Mouse (Mus musculus) lung, adult 18-20 months (tissue): Measurements from ENCODE around the gene Fam163a.
A peak's percentile ranks its signal among the peaks of the same experiment; 100 is the strongest.

Experiments used
- DNase-seq, 2 experiments: peaks; one replicate each; pipeline ENCODE4 v3.0.0; 2022; ENCODE audit warnings: mixed read lengths in 2 of 2

Fam163a gene

DNA sequence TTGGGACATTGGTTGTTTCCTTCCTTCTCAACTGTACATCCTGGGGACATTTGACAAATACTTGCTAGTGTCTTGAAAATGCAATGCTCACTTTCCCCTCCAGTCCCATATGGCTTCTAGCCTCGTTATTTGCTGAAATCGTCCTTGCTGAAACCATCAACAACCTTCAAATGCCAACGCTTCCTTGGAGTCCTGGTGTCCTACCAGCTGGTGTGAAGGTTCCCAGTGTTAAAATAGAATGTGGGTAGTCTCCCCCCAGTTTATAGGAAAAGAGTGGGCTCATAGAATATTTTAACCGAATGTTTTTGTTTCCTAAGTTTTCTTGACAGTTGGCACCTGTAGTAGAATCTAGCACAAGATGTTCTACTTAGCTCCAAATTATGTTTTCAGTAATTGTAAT lies 7.2 kb downstream of the Fam163a start:
- DNase-seq: no peak

- no peak for DNase-seq
These were observed 11.5 kb downstream of the Fam163a start for GRCm38 (mm10) chr1:156193292-156193691.

DNA sequence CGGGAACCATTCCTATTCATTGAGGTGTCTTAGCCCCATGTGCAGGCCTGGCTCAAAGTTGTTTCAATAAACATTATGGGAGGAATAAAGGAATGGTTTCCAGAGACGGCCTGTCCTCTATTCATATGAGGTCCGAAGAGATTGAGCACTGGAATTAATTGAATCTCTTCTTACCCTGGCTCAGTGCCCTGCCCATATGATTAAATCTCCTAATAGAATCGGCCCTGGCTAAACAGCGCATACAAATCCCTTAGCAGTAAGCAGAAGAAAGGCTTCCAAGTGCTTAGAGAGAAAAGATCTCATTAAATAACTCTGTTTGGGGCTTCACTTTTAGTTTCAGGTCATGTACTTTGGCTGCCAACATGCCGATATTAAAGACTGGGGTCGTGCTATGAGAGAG lies 12.0 kb downstream of the Fam163a start:
- DNase-seq: no peak

DNA sequence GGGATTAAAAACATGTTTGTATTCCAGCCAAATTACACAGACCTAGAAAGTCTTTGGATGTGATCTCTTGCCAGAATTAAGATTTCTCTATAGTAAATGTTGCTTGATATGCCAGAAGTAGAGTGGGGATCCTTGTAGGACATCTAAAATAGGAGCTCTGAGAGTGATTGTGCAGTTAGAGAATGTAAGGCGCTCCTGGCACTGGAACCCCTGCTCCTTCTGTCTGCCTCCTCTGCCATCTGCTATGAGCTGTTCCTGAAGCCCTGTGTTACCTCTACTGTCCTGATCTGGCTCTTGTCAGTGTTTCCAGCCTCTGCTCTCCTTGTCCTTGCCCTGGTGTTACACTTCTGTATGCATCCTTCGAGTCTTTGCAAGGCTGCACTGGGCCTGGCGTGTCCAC lies 18.2 kb downstream of the Fam163a start:
- DNase-seq: no peak

DNA sequence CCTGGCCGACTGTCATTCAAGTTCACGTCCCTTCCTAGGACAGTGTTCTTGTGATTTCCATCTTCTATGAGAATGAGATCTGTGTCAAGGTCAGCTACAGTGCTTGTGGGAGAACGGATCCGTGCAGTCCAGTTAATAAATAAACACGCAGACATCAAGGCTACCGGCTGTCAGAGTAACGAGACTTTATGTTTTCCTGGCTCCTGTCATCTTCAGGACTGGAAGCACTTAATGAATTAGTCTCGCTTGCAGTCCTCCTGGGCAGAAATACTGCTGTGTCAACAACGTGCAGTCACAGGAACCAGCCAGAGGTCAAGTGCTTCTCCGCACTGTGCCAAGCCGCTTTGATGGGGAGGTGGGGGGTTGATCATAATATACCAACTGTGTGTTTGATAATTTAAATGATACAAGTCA lies 20.7 kb downstream of the Fam163a start:
- peak in 1 of 2 experiments; percentile 12 for DNase-seq

- no peak for DNase-seq
These were observed 21.5 kb downstream of the Fam163a start for GRCm38 (mm10) chr1:156183176-156183958.

DNA sequence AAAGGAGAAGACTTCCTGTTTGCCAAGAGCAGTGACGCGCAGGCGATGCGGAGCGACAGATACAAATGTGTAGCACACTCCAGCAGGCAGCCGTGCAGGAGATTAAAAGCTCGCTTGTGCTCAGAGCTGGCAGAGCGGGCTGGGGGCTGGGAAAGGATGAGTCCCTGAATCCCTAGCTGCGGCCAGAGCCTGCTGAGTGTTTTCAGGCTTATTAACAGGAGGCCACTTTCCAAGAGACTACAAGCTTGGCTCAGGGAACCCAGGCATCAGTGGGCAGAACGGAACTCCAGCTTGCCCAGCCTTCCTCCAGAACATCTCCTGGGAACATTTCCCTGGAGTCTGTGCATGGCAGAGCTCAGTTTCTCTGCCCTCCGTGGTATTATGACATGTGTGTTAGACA lies 25.0 kb downstream of the Fam163a start:
- DNase-seq: no peak

DNA sequence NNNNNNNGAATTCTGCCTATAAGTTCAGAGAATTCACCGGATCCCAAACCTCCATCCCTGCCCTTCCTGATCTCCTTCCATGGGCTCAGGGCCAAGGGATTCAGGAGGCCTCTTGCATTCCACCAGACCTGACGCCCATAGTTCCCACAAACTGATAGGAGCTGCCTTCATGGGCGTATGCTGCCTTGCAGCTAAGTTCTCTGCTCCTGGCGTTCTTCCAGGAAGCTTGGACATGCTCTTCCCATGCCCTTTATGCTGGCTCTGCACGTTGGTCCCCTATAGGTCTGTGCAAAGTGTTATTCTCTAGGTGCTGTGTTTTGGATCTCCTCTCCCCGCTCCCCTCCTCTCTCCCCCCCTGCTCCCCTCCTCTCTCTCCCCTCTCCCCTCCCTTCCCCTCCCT lies 36.1 kb downstream of the Fam163a start:
- DNase-seq: no peak

- DNase-seq: no peak
These were observed 88.1 kb downstream of the Fam163a start for GRCm38 (mm10) chr1:156116770-156117169.

DNA sequence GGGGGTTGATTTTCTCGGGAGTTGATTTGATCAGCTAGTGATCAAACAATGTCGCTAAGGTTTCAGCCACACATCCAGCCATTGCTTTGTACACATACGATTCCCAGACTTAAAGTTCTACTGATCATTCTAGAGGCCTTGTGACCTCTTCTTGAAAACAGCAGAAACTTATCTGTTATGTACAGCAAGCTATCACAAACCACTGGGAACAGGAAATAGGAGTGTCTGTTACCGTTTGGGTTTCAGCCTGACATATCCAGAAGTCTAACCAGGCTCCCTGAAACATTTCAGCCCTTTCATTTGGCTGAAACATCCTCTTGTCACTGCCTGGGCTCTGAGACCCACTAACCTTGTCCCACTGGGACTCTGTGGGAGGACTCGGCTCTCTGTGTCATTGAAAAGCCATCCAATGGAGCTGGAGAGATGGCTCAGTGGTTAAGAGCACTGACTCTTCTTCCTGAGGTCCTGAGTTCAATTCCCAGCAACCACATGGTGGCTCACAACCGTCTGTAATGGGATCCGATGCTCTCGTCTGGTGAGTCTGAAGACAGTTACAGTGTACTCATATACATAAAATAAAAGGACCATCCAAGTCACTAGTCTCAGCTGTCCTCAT lies 90.8 kb downstream of the Fam163a start:
- no peak for DNase-seq

- no peak for DNase-seq
These were observed 92.7 kb downstream of the Fam163a start for GRCm38 (mm10) chr1:156112142-156112541.

DNA sequence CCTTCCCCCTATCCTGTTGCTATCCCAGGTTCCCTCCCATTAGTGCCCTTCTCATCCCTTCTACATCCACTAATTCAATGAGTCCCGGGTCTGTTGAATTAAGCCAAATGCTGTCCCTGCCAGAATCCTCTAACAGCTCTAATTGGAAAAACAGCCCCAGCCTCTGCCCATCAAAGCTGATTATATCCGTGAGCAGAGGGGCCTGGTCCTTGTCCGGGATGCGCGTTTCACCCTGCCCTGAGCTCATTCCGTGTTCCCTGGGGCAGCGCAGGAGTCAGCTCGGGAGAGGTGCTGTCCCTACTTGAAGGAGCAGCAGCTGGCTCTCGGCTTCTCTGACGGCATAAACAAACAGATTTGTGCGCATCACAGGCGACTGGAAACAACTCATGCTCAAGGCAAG lies 93.1 kb downstream of the Fam163a start:
- DNase-seq: no peak

DNA sequence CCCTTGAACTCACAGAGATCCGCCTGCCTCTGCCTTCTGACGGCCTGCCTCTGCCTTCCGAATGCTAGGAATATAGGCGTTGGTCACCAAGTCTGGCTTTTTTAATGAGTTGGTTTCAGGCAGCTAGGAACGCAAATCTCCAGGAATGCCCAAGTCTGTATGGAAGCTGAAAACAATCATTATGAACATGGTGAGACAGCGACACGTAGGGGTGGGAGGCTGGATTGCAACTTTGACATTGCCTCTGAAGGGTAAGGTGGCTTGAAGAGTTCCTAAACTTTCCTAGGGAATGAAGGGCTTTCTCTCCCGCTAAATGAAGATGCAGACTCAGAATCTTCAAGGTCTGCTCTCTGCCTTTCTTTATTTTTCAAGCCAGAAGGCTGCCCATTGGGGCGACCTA lies 93.7 kb downstream of the Fam163a start:
- DNase-seq: no peak

DNA sequence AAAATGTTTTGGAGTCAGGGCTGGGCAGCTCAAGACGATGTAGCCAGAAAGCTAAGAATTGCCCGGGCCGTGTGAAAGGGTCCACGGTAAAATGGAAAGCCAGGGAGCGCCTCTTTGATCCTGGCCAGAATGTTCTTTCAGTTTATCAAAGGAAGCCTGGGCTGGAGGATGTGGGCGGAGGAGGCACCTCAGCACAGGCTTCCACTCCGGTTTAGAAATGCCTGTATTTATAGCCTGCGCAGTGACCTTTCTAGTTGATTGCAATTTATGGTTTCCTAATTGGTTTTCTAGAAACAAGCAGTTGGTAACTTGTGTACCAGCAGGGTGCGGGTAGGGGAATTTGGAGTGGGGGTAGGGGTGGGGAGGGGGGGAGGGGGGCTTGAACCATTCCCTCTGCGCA lies 96.4 kb downstream of the Fam163a start:
- DNase-seq: no peak

- DNase-seq: no peak
These were observed 97.4 kb downstream of the Fam163a start for GRCm38 (mm10) chr1:156107424-156107823.

DNA sequence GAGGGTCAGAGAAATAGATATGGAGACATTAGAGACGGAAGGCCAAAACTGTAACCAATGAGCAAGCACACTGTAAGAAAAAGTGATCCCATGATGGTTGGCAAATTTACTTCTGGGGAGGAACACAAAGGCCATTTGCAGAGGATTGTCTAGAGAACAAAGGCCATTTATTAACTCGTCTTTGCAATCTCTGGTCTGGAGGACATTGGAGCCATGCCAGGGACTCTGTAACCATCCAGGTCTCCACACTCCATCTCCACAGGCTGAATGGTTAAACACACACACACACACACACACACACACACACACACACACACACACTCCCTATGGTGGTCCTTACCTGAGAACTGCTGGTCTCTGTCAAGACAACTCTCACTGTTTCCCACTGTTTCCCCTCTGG lies 99.4 kb downstream of the Fam163a start:
- DNase-seq: no peak

GRCm38 (mm10) chr1:156103763-156104162 lies 101.1 kb downstream of the Fam163a start:
- no peak for DNase-seq

DNA sequence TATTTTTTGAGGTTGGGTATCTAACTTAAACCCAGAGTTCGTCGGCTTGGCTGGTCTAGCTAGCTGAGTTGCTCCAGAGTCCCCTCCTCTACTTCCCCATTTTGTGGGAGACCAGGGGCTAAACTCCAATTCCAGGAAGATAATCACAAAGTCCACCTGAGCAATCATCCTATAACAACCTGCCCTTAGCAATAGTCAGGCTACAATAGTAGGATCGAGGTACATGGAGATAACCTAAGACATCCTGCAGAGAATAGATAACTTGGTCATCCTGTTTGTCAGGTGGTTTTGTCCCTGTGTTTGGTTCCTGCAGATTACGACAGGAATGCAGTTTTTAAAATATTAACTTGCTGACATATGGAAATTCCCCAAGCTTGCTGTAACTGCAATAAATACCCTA lies 113.0 kb downstream of the Fam163a start:
- DNase-seq: no peak

- DNase-seq: no peak
These were observed 114.8 kb downstream of the Fam163a start for GRCm38 (mm10) chr1:156090042-156090441.

DNA sequence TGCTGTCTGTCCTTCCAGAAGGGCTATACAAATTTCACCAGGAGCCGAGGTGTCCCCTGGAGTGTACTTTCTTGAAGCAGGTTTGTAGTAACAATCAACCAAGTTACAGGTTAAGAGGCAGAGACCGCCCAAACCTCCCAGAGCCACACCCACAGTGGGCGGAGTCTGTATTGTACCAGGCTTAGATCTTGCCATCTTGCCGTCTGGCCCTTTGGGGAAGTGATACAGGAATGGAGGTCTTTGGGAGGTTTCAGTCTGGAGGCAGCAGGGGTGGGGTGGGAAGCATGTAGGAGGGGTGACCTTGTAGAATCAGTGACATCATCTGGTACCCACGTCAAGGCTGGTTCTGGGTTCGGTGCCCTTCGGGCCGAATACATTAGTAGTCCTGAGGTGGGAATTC lies 115.3 kb downstream of the Fam163a start:
- no peak for DNase-seq

- DNase-seq: no peak
These were observed 117.2 kb downstream of the Fam163a start for GRCm38 (mm10) chr1:156087586-156087985.

- DNase-seq: no peak
These were observed 119.1 kb downstream of the Fam163a start for GRCm38 (mm10) chr1:156085770-156086169.

- DNase-seq: no peak
These were observed 120.2 kb downstream of the Fam163a start for GRCm38 (mm10) chr1:156084603-156085002.

DNA sequence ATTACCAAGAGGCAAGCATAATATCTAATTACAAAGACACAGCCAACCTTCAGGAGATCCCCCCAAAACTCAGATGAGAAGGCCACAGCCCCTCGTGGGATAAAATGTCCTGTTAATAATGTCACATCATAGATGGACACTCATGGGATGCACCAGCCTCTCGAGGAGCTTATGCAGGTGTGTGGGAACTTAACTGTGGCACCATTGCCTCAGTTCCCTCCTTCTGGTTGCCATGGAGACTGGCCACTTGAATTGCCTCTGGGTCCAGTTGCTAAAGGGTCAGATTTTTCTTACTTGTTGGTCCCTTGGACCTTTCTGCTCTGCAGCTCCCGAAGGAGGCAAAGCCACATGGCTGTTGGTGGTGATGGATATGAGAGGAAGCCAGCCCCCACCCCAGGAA lies 127.2 kb downstream of the Fam163a start:
- no peak for DNase-seq

DNA sequence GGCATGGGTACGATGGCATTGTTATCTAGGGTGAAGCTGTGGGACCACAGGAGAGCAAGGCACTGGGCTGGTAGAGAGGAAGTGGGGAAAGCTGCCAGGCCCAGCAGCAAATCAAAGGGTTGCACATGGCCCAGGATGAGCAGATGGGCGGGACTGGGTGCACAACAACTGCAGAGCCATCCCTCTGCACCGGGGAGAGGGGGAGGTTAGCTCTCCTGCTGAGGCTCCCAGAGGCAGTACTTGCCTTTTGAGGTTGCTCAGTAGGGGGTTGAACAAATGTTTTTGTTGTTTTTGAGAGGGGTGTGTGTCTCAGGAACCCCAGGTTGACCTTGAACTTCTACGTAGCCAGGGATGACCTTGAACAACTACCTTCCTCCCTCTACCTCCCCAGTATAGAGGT lies 128.4 kb downstream of the Fam163a start:
- no peak for DNase-seq
